Mouse (Mus musculus): Measurements from ENCODE around the gene Npw.
"Not testable (repeated sequence)": the region's sequence is repeated elsewhere in the genome, so short reads cannot be mapped to it uniquely, and the experiment has no call there.

Npw gene

GRCm38 (mm10) chr17:24671346-24671745, 13.1 kb upstream of the Npw start:
- DNase-seq (ENCODE audit: low read depth, low spot score) = no peak

DNA sequence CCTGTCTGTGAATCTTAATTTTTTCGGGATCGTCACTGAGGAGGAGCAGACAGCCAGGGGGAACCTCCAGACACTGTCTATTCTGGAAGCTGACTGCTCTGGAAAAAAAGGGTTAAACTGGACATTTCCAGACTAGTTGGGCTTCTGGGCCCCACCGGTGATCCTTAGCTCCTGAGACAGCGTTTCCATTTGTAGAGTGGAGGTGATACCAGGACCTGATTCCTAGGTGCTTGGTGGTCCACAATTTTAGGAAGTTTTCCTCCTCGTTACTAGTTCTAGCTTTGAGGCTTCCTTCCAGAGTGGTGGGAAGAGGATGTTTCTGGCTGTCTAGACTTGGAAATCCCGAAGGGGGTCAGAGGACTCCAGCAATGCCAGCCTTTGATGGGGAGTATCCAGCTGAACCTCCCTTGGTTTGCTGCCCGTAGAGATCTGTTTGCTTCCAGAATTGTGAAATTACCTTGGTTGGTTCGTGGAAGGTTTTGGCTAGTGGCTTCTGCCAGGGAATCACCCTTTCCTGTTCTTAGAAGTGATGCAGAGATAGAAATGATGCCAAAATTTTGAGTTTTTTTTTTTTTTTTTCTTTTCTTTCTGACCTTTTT, 12.1 kb upstream of the Npw start:
- no peak for DNase-seq (ENCODE audit: low read depth, low spot score)

DNA sequence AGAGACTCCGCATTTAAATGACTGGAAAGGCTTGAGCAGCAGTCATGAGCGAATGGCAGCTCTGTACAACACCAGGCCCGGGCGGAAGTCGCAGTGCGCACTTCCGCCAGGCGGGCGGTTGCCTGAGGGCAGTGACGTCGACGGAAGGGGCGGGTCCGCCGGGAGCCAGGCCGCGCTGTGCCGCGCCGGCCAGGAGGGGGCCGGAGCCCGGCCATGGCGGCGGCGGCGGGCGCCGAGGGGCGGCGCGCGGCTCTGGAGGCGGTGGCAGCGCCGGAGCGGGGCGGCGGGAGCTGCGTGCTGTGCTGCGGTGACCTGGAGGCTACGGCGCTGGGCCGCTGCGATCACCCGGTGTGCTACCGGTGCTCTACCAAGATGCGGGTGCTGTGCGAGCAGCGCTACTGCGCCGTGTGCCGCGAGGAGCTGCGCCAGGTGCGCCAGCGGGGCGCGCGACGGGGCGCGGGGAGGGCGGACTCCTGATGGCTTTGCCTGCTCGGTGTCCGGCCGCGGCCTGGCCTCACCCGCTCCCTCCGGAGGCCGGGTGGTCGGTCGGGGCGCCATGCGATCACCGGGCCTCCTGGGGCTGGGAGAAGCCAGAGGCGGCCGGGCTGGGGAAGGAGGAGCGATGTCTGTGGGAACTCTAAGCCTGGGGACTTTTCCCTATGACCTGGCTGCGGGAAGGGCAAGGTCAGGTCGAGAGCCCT, 11.4 kb upstream of the Npw start, which contains the start of gene Zfp598:
TSS of gene Zfp598 (plus strand) at position 143 of the 701 bp plus-strand sequence.
- peak; percentile 91 for DNase-seq (ENCODE audit: low read depth, low spot score)

DNA sequence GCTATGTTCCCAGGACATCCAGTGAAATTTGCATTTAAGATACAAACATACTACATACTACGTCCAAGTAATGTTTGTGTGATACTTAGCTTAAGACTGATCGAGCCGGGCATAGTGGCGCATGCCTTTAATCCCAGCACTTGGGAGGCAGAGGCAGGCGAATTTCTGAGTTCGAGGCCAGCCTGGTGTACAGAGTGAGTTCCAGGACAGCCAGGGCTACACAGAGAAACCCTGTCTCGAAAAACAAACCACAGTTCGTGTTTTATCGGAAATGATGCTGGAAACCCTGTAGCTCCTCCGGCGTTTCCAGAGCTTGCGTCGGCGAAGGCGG, 10.9 kb upstream of the Npw start:
- DNase-seq (ENCODE audit: low read depth, low spot score) = not testable (repeated sequence)

DNA sequence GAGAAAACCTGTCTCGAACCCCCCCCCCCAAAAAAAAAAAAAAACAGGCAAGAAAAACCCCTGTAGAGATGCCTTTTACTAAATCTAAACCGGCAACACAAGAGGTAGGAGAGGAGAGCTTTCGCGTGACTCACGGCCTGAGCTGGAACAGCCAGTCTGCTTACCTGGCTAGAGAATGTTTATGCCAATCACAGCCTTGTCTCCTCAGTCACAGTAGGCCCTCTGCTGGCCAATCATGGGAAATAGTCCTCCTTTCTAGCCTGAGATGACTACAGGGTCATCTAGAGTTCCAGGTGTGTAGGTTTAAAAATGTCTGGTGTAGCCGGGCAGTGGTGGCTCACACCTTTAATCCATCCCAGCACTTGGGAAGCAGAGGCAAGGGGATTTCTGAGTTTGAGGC, 9.2 kb upstream of the Npw start:
- no peak for DNase-seq (ENCODE audit: low read depth, low spot score)

GRCm38 (mm10) chr17:24667011-24667410, 8.8 kb upstream of the Npw start:
- DNase-seq (ENCODE audit: low read depth, low spot score) = not testable (repeated sequence)

GRCm38 (mm10) chr17:24654969-24655368, 3.3 kb downstream of the Npw start:
- no peak for DNase-seq (ENCODE audit: low read depth, low spot score)

DNA sequence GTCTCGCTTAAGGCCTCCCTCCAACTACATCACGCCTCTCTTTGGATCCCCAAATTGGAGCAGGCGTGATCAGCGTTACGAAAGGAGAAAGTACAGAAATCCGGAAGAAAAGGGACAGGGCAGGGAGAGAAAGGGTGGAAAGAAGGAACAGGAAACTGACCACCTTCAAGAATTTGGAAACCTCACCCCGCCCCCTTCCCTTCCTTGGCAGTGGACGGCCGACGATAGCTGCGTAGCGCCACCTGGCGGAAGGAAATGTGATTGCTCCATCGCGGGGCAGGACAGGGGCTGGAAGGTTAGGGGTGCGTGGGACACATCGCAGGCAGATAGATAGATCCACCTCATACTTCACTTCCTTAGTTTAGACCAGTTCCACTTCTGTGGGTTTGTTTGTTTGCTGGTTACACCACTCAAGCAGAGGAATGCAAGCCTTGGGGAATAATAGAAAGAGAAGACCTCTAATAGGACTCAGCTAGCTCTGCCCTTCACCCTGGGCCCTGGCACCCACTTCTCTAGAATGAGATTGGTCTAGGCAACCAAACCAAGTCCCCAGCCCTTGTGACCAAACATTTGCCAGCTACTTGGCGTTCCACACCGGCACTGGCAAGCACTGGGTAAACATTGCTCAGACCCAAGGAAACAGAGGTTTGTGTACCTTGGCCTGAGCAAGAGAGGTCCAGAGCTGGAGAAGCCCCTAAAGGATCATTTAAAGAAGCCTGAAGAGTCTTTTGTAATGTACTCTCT, 4.1 kb downstream of the Npw start:
- DNase-seq (ENCODE audit: low read depth, low spot score) = no peak

DNA sequence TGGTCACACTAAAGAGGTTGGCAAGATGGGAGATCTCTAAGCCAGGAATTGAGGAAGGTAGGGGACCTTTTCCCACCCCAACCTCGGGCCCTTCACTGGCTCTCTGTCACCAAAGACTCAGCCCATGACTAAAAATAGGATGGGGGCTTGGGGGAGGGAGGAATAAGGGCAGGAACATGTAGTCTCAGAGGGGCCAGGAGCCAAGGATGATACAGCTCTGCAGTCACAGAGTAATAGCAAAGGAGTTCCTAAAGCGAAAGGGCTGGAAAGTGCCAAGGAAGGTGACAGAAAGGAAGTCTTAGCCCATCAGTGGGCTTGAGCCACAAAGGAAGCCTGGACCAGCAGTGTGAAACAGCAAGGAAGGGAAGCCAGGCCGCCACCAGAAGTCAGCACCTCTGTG, 6.4 kb downstream of the Npw start:
- DNase-seq (ENCODE audit: low read depth, low spot score) = no peak

GRCm38 (mm10) chr17:24650766-24651165, 7.5 kb downstream of the Npw start:
- no peak for DNase-seq (ENCODE audit: low read depth, low spot score)

- no peak for DNase-seq (ENCODE audit: low read depth, low spot score)
Measured at GRCm38 (mm10) chr17:24650070-24650616, 8.1 kb downstream of the Npw start, which contains the start of gene Slc9a3r2. TSS of gene Slc9a3r2 (minus strand) at chr17:24650327.

DNA sequence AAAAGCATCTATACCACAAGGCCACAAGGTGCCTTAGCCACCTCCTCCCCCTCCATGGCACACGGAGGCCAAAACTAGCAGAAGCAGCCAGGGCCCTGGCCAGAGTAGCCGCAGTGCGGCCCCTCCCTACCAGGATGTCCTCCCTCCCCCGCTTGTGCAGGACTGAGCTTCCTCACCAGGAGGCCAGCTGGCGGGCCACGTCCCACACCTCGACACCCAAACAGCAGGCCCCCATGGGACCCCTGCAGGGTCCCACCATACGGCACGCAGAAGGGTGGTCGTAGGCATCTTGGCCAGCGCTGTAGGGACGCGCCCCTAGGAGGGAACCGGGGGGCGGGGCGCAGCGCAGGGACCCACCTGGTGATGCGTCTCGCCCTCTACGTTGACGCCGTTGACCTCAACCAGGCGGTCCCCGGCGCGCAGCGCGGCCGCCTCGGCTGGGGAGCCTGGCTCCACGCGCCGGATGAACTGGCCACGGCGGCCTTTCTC, 8.6 kb downstream of the Npw start:
- no peak for DNase-seq (ENCODE audit: low read depth, low spot score)

- no peak for DNase-seq (ENCODE audit: low read depth, low spot score)
Measured at GRCm38 (mm10) chr17:24648731-24649377, 9.4 kb downstream of the Npw start.

DNA sequence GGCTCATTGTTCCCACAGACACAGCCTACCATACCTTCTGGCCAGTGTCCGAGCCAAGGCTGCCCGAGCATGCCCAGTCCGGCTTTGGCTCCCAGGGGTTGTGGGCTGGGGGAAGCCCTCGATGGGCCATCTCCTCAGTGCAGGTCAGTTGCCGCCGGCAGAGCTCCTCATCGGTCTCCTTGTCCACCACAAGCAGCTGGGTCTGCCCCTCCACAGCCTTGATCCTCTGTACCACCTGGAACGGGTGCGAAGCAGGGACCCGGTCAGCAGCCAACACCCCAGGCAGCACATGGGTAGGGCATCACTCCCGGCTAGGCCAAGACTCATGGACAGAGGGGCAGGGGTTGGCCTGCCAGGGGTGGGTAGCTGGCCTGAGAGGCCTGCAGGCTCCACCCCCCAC, 10.8 kb downstream of the Npw start:
- DNase-seq (ENCODE audit: low read depth, low spot score) = no peak

DNA sequence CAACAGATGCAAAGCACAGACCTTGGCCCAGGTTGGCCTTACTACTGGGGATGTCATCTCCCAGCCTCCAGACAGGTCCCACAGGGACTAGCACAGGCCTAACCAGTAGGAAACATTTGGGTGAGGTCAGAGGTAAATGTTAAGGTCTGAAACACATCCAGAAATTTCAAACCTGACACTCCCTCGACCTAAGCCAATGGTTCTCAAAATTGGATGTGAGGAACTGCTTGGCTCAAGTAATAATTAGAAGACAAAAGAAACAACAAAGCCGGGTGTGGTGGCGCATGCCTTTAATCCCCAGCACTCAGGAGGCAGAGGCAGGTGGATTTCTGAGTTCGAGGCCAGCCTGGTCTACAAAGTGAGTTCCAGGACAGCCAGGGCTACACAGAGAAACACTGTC, 11.9 kb downstream of the Npw start:
- DNase-seq (ENCODE audit: low read depth, low spot score) = no peak

- DNase-seq (ENCODE audit: low read depth, low spot score) = no peak
Measured at GRCm38 (mm10) chr17:24645916-24646315, 12.3 kb downstream of the Npw start.

- DNase-seq (ENCODE audit: low read depth, low spot score) = no peak
Measured at GRCm38 (mm10) chr17:24644875-24645721, 13.2 kb downstream of the Npw start.

DNA sequence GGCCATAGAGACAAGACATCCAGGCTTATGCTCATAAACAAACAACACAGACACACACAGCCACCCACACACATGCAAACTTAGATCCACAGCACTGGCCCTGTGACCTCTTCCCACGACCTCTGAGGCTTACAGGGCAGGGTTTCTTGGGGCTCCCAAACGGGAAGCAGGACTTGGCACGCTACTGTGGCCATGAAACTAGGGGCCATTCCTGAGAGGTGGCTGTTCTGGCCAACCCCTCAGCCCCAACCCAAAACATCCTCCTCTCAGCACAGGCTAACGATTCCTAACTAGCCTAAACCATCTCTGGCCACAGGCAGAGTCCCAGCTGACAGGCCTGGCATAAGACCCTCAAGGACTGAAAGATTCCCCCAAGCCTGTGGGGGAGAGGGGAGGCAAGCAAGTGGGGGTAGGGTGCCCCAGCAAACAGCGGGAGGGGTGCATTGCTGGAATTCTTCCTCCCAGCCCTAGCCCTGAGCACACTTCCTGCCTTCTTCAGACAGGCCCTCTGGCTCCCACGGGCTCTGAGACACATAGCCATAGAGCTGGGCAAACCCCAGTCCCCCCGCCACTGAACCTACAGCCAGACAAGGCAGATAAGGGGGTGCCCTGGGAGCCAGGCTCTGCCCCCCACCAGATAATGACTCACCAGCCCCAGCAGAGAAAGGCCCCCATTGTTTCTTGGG, 14.1 kb downstream of the Npw start:
- no peak for DNase-seq (ENCODE audit: low read depth, low spot score)

DNA sequence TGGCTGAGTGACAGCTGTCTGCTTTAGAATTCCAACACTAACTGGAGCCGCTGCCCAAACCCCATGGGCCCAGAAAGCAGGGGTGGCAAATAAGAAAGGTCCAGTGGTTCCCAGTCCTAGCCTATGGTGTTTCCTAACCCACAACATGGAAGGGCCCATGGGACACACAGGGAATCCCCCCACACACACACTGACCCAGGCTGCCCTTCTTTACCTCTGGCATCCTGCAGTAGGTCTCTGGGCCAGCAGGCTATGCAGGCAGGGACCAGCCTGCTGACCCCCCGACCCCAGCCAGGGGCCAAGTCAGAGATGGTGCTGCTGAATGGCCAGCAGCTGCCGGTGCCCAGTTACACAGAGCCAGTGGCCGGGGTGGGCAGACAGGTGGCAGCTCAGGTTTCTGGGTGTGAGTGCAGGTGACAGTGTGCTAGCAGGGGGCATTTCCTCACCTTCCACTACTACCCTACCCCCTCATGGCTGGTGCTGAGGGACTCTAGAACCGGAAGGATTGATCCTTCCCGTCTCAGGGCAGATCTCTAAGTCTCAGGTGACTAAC, 15.4 kb downstream of the Npw start:
- no peak for DNase-seq (ENCODE audit: low read depth, low spot score)

GRCm38 (mm10) chr17:24641944-24642343, 16.3 kb downstream of the Npw start:
- DNase-seq (ENCODE audit: low read depth, low spot score) = no peak
